Mouse (Mus musculus) mesoderm, embryonic 11.5 days (tissue): Measurements from ENCODE around the gene Ogt.

Experiments
- DNase-seq: peaks from one replicate; pipeline ENCODE4 v3.0.0-alpha.2; 2012; ENCODE audit warnings: low read depth, low spot score

Gene Ogt

GRCm38 (mm10) chrX:101639741-101640166 lies at the start of gene Ogt:
Gene Ogt (plus strand): TSS chrX:101640060.
- DNase-seq = peak; percentile 94

- no peak for DNase-seq
These were observed 23.7 kb upstream of the Ogt start for GRCm38 (mm10) chrX:101616183-101616582.

- no peak for DNase-seq
These were observed 22.0 kb upstream of the Ogt start for GRCm38 (mm10) chrX:101617889-101618288.

GRCm38 (mm10) chrX:101620317-101620716 lies 19.5 kb upstream of the Ogt start:
- peak; percentile 2 for DNase-seq

- no peak for DNase-seq
These were observed 17.3 kb upstream of the Ogt start for GRCm38 (mm10) chrX:101622539-101622938.

GRCm38 (mm10) chrX:101636821-101637525 lies 2.9 kb upstream of the Ogt start:
- no peak for DNase-seq

GRCm38 (mm10) chrX:101638856-101639255 lies 1.0 kb upstream of the Ogt start:
- no peak for DNase-seq

GRCm38 (mm10) chrX:101639306-101639705 lies 554 bp upstream of the Ogt start:
- DNase-seq = no peak

GRCm38 (mm10) chrX:101640194-101641160 lies 617 bp downstream of the Ogt start:
- DNase-seq = no peak

- DNase-seq = no peak
These were observed 1.3 kb downstream of the Ogt start for GRCm38 (mm10) chrX:101641161-101641530.

GRCm38 (mm10) chrX:101642091-101642490 lies 2.2 kb downstream of the Ogt start:
- DNase-seq = no peak

GRCm38 (mm10) chrX:101645286-101645685 lies 5.4 kb downstream of the Ogt start:
- DNase-seq = no peak

- no peak for DNase-seq
These were observed 6.8 kb downstream of the Ogt start for GRCm38 (mm10) chrX:101646621-101647020.

GRCm38 (mm10) chrX:101695686-101696085 lies 55.8 kb downstream of the Ogt start:
- DNase-seq = no peak

- no peak for DNase-seq
These were observed 57.7 kb downstream of the Ogt start for GRCm38 (mm10) chrX:101697537-101697936.

GRCm38 (mm10) chrX:101698232-101698631 lies 58.4 kb downstream of the Ogt start:
- DNase-seq = peak; percentile 1

GRCm38 (mm10) chrX:101705111-101705510 lies 65.3 kb downstream of the Ogt start:
- no peak for DNase-seq

- no peak for DNase-seq
These were observed 80.5 kb downstream of the Ogt start for GRCm38 (mm10) chrX:101720401-101720800.

GRCm38 (mm10) chrX:101730010-101730409 lies 90.2 kb downstream of the Ogt start:
- DNase-seq = no peak

- no peak for DNase-seq
These were observed 92.8 kb downstream of the Ogt start for GRCm38 (mm10) chrX:101732644-101733043.

GRCm38 (mm10) chrX:101733288-101733687 lies 93.4 kb downstream of the Ogt start:
- no peak for DNase-seq

GRCm38 (mm10) chrX:101733828-101734319 lies 94.0 kb downstream of the Ogt start, which contains the start of gene Cxcr3:
Gene Cxcr3 (minus strand): TSS chrX:101734269.
- no peak for DNase-seq
